14 mouse cellular contexts compared by ENCODE assay signal in genomic region chr4:33799110-33799509, GRCm38 (mm10).
A peak's percentile ranks its signal among the peaks of the same experiment; 100 is the strongest.
DNase-seq lines count a peak whose midpoint lies in the region; ATAC-seq lines count a peak whose summit lies in the region.
"Had no signal": no experiment of that assay in that cellular context is flagged by ENCODE, and none has a peak within 500 bp of the region (broad histone marks: within the 10 kb centered on the region; RNA-seq: fewer than 3 reads in every experiment).

No protein-coding gene starts in this region.

- H3K4me3 ChIP-seq in forebrain, embryonic 13.5 days = no peak overlapping the region
- no peak overlapping the region for H3K4me3 ChIP-seq in forebrain, embryonic 10.5 days
- no peak overlapping the region for H3K4me3 ChIP-seq in midbrain, embryonic 16.5 days (ENCODE audit: low read depth, low read length)
- H3K4me3 ChIP-seq: embryonic facial prominence, embryonic 10.5 days had no signal

- peak overlapping the region; percentile 15; the same call in 1 of the 2 replicates for H3K4me2 ChIP-seq in forebrain, embryonic 13.5 days
- peak overlapping the region; percentile 38 for H3K4me2 ChIP-seq in midbrain, embryonic 16.5 days (ENCODE audit: low read length)
- H3K4me2 ChIP-seq: heart, embryonic 11.5 days had no signal

- 33% methylated on average over 6 of the region's 6 CpGs for WGBS in forebrain, embryonic 13.5 days
- 45% methylated on average over 6 of the region's 6 CpGs for WGBS in forebrain, embryonic 10.5 days
- 28% methylated on average over 6 of the region's 6 CpGs for WGBS in midbrain, embryonic 16.5 days

- peaks cover 7% of the 10 kb centered on the region; the same call in 1 of the 2 replicates for H3K4me1 ChIP-seq in forebrain, embryonic 13.5 days
- H3K4me1 ChIP-seq in forebrain, embryonic 10.5 days = no peaks in the 10 kb centered on the region
- peaks cover 5% of the 10 kb centered on the region; the same call in 1 of the 2 replicates for H3K4me1 ChIP-seq in midbrain, embryonic 16.5 days (ENCODE audit: control insufficient read depth, insufficient read depth, low read length)
- H3K4me1 ChIP-seq: embryonic facial prominence, embryonic 10.5 days had no signal

- no peak for DNase-seq in forebrain, embryonic 10.5 days (ENCODE audit: extremely low spot score, low spot score)
- DNase-seq in cerebellum, adult 11 months = peak; percentile 46
- peak; percentile 42 to 46 for DNase-seq in cerebellum, postnatal 36 days
- no peak for DNase-seq in gastrocnemius, adult 18-20 months (ENCODE audit: low spot score)
- DNase-seq in adrenal gland, postnatal 36 days = no peak
- no peak for DNase-seq in right cerebral cortex, postnatal 4 days
- DNase-seq: adrenal gland, adult 8-10 months; kidney, adult 2 months; lung, adult 18-20 months had no signal

- H3K36me3 ChIP-seq in forebrain, embryonic 13.5 days (ENCODE audit: poor library complexity, severe bottlenecking) = no peaks in the 10 kb centered on the region
- no peaks in the 10 kb centered on the region for H3K36me3 ChIP-seq in forebrain, embryonic 10.5 days (replicated peaks)
- no peaks in the 10 kb centered on the region for H3K36me3 ChIP-seq in midbrain, embryonic 16.5 days (ENCODE audit: control insufficient read depth, insufficient read depth, low read length)
- H3K36me3 ChIP-seq: embryonic facial prominence, embryonic 10.5 days had no signal

- no peak overlapping the region for H3K27ac ChIP-seq in forebrain, embryonic 13.5 days
- no peak overlapping the region for H3K27ac ChIP-seq in forebrain, embryonic 10.5 days
- peak overlapping the region; percentile 19 for H3K27ac ChIP-seq in midbrain, embryonic 16.5 days (ENCODE audit: low read length)
- H3K27ac ChIP-seq: embryonic facial prominence, embryonic 10.5 days; macrophage had no signal

- H3K9ac ChIP-seq in forebrain, embryonic 13.5 days = no peak overlapping the region
- H3K9ac ChIP-seq in midbrain, embryonic 16.5 days (ENCODE audit: low read depth, low read length) = peak overlapping the region; percentile 22; the same call in 1 of the 2 replicates

- peak; percentile 57; the same call in 1 of the 2 replicates for ATAC-seq in forebrain, embryonic 13.5 days
- ATAC-seq in midbrain, embryonic 16.5 days = peak; percentile 75; the same call in 1 of the 2 replicates

- H3K27me3 ChIP-seq in forebrain, embryonic 13.5 days = no peaks in the 10 kb centered on the region
- H3K27me3 ChIP-seq in forebrain, embryonic 10.5 days (ENCODE audit: poor library complexity, severe bottlenecking) = no peaks in the 10 kb centered on the region
- H3K27me3 ChIP-seq in midbrain, embryonic 16.5 days (ENCODE audit: control insufficient read depth, insufficient read depth, low read depth, low read length) = no peaks in the 10 kb centered on the region

- no peaks in the 10 kb centered on the region; the same call in 1 of the 2 replicates for H3K9me3 ChIP-seq in forebrain, embryonic 13.5 days (replicated peaks)
- peaks cover 4% of the 10 kb centered on the region; the same call in 1 of the 2 replicates for H3K9me3 ChIP-seq in forebrain, embryonic 10.5 days
- no peaks in the 10 kb centered on the region for H3K9me3 ChIP-seq in midbrain, embryonic 16.5 days (replicated peaks; ENCODE audit: control insufficient read depth, low read length, poor library complexity, severe bottlenecking)
- H3K9me3 ChIP-seq: embryonic facial prominence, embryonic 10.5 days had no signal

Comparison
In these comparisons a context has a peak if more than half of its experiments do, and no peak if none do; other contexts are left out.
1. DNase-seq: peak in cerebellum, adult 11 months (single experiment) and cerebellum, postnatal 36 days (2 of 2); none in forebrain, embryonic 10.5 days (single experiment), gastrocnemius, adult 18-20 months (single experiment), adrenal gland, postnatal 36 days (0 of 2) and right cerebral cortex, postnatal 4 days (single experiment).